Mouse (Mus musculus): Measurements from ENCODE around the gene Katnb1. TPM values are rescaled to one million over a fixed set of nuclear protein-coding genes. Genes with fewer than 3 reads are reported as not detected.

The Katnb1 gene
- polyA plus RNA-seq, 1 experiment from 2014 or later = 15.1 TPM

DNA sequence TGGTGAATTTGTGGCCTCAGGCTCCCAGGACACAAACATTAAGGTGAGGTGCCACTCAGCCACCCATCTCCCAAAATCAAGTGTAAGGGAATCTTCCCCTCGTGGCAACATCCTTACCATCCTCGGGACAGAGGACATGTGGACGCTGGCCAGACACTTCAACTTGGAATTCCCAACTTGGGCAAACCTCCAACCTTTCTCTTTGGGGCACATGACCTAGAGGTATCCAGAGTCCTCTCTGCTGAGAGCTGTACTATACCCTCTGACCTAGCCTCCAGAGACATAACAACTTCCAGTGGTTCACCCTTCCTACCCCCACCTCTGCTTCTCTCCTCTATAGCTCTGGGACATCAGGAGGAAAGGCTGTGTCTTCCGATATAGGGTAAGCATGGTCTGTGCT is 12.6 kb downstream of the Katnb1 start:
- Histone ChIP-seq H3K4me2 (no peak overlapping the region), H3K4me3 (replicated peaks) (no peak overlapping the region), H3K4me1 (no peaks in the 10 kb centered on the region), H3K27ac (no peak overlapping the region), H3K36me3 (peaks cover 15% of the 10 kb centered on the region), H3K9me3 (no peaks in the 10 kb centered on the region), H3K27me3 (replicated peaks) (no peaks in the 10 kb centered on the region), H3K9ac (no peak overlapping the region)
- no peak for ATAC-seq (ENCODE audit: insufficient read depth, low FRiP score, low read depth)
- 83% methylated on average over 4 of the region's 4 CpGs for WGBS

DNA sequence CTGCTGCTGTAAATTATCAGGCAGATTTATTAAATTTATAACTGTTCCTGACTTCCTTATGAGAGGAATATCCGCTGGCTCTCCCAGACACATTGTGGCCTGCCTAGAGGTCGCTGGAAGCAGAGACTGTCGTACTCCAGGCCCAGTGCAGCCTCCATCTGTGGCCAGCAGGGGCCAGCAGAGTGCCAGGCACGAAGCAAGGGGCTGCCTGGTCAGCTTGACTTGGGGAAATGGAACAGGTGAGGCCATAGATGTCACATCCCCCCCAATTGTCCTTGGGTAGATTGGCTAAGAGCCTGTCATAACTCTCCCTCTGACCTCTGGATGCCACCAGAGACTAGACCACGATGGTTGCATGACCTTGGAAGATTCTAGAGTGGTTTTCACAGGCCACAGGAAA is 18.0 kb downstream of the Katnb1 start:
- no peaks in the 10 kb centered on the region for H3K27me3 ChIP-seq (replicated peaks)
- H3K36me3 ChIP-seq = peaks cover 32% of the 10 kb centered on the region
- ATAC-seq (ENCODE audit: insufficient read depth, low FRiP score, low read depth) = peak; percentile 36; the same call in 1 of the 2 replicates
- no peak overlapping the region for H3K4me3 ChIP-seq (replicated peaks)
- H3K9ac ChIP-seq = no peak overlapping the region
- H3K4me1 ChIP-seq = no peaks in the 10 kb centered on the region
- no peak overlapping the region for H3K4me2 ChIP-seq
- no peaks in the 10 kb centered on the region for H3K9me3 ChIP-seq
- H3K27ac ChIP-seq = no peak overlapping the region
- 21% methylated on average over 5 of the region's 5 CpGs for WGBS

DNA sequence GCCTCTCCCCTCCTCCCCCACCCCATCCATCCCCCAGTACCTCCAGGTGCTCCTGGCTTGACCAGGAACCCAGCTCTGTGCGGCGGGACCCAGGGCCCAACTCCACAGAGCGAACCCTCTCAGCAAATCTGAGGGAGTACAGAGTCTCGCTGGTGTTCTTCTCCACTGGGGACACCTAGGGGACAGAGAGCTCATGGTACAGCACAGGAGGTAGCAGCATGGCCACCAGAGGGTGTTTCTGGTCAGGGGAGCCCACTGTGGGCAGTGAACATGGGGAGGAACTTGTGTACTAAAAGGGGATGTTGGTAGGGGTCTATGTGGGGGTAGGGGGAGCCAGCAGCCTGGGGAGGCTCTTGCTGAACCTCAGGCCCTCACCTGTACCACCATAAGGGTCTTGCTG is 21.0 kb downstream of the Katnb1 start:
- Histone ChIP-seq H3K4me3 (replicated peaks) (no peak overlapping the region), H3K4me1 (no peaks in the 10 kb centered on the region), H3K4me2 (no peak overlapping the region), H3K9me3 (no peaks in the 10 kb centered on the region), H3K27me3 (replicated peaks) (no peaks in the 10 kb centered on the region), H3K27ac (no peak overlapping the region), H3K36me3 (peaks cover 38% of the 10 kb centered on the region), H3K9ac (no peak overlapping the region)
- ATAC-seq (ENCODE audit: insufficient read depth, low FRiP score, low read depth) = no peak
- WGBS = 70% methylated on average over 4 of the region's 4 CpGs

DNA sequence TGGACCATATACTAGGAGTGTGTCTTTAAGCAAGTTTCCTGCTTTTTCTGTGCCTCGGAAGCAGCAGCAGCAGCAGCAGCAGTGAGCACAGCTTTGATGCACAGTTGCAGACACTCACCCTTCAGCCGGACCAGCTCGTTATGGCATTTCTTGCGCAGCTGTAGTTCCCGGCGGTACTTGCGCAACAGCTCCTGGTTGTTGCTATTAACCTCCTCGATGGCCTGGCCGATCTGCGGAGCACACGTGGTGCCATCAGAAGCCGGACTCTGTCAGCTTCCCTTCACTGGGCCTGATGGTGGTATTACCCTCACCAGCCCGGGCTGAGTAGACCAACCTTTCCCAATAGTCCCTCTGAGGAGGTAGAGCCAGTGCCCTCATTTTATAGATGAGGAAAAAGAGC is 26.3 kb downstream of the Katnb1 start:
- no peak overlapping the region for H3K4me3 ChIP-seq (replicated peaks)
- 88% methylated on average over 13 of the region's 13 CpGs for WGBS
- peaks cover 19% of the 10 kb centered on the region for H3K36me3 ChIP-seq
- no peak overlapping the region for H3K9ac ChIP-seq
- no peak for ATAC-seq (ENCODE audit: insufficient read depth, low FRiP score, low read depth)
- no peaks in the 10 kb centered on the region for H3K4me1 ChIP-seq
- H3K4me2 ChIP-seq = no peak overlapping the region
- no peaks in the 10 kb centered on the region for H3K9me3 ChIP-seq
- no peak overlapping the region for H3K27ac ChIP-seq
- no peaks in the 10 kb centered on the region for H3K27me3 ChIP-seq (replicated peaks)

DNA sequence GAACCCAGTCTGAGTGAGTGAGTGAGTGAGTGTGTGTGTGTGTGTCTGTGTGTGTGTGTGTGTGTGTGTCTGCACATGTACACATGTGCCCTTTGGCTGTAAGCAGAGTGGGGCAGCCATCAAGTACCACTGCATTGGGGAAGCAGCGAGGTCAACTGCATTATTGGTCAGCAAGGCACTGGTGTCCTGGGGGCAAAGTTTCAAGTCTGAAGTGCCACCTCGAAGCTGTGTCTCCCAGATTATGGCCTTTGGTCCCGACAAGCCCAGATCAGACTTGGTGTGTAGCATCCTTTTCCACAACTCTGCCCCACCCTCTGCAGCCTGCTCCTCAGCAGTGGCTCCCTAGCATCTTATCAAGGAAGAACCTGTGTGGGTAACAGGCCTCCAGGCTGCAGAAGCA is 31.6 kb downstream of the Katnb1 start:
- Histone ChIP-seq H3K27me3 (replicated peaks) (no peaks in the 10 kb centered on the region), H3K36me3 (peaks cover 4% of the 10 kb centered on the region; the same call in 1 of the 2 replicates), H3K27ac (no peak overlapping the region), H3K9me3 (no peaks in the 10 kb centered on the region), H3K4me1 (no peaks in the 10 kb centered on the region), H3K4me3 (replicated peaks) (no peak overlapping the region), H3K9ac (no peak overlapping the region), H3K4me2 (no peak overlapping the region)
- ATAC-seq (ENCODE audit: insufficient read depth, low FRiP score, low read depth) = no peak
- 85% methylated on average over 3 of the region's 3 CpGs for WGBS

DNA sequence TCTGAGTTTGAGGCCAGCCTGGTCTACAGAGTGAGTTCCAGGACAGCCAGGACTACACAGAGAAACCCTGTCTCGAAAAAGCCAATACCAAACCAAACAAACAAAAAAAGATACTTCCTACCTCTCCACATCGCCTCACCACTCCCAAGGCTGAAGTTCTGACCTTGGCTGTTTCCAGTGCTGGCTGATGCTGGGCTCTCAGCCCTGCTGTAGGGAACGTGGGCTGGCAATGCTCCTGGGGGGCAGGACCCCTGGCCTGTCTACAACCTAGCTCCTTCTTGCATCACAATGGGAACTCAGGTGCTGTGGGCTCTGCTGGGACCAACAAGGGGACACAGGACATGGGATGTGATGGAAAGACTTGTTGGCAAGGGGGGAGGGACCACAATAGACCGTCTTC is 32.1 kb downstream of the Katnb1 start:
- Histone ChIP-seq H3K4me2 (no peak overlapping the region), H3K4me3 (replicated peaks) (no peak overlapping the region), H3K27ac (no peak overlapping the region), H3K36me3 (peaks cover 4% of the 10 kb centered on the region; the same call in 1 of the 2 replicates), H3K9me3 (no peaks in the 10 kb centered on the region), H3K27me3 (replicated peaks) (no peaks in the 10 kb centered on the region), H3K9ac (no peak overlapping the region), H3K4me1 (no peaks in the 10 kb centered on the region)
- 66% methylated on average over 4 of the region's 4 CpGs for WGBS
- no peak for ATAC-seq (ENCODE audit: insufficient read depth, low FRiP score, low read depth)

DNA sequence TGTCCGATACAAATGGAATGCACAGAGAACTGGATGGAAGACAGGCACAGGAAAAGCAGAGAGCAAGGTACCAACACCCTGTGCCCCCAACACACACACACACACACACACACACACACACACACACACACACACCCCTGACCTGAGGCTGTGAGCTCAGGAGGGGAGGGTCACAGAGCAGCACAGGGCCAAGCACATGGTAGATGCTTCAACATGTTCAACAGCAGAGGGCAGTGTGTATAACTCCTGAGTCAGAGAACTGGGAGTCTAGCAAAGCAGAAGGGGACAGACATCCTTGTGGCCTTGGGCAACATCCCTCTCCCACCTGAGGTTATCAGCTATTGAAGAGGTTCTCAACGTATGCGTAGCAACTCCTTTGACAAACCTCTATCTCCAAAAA is 32.8 kb downstream of the Katnb1 start:
- ATAC-seq (ENCODE audit: insufficient read depth, low FRiP score, low read depth) = peak; percentile 60; the same call in 1 of the 2 replicates
- Histone ChIP-seq H3K27ac (no peak overlapping the region), H3K9me3 (no peaks in the 10 kb centered on the region), H3K36me3 (peaks cover 4% of the 10 kb centered on the region; the same call in 1 of the 2 replicates), H3K4me2 (no peak overlapping the region), H3K4me1 (no peaks in the 10 kb centered on the region), H3K27me3 (replicated peaks) (no peaks in the 10 kb centered on the region), H3K4me3 (replicated peaks) (no peak overlapping the region), H3K9ac (no peak overlapping the region)
- WGBS = 77% methylated on average over 3 of the region's 3 CpGs

DNA sequence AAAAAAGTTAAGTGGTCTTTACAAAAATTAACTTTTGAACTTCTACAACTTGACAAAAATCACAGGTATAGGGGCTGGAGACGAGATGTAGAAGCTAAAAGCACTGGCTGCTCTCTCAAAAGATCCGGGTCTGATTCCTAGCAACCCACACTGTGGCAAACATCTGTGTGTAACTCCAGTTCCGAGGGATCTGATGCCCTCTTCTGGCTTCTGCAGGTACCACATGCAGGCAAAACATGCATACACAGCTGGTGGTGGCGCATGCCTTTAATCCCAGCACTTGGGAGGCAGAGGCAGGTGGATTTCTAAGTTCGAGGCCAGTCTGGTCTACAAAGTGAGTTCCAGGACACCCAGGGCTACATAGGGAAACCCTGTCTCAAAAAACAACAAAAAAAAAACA is 42.5 kb downstream of the Katnb1 start:
- Histone ChIP-seq H3K9me3 (no peaks in the 10 kb centered on the region), H3K36me3 (peaks cover 4% of the 10 kb centered on the region; the same call in 1 of the 2 replicates), H3K4me2 (no peak overlapping the region), H3K4me3 (replicated peaks) (no peak overlapping the region), H3K27ac (no peak overlapping the region), H3K27me3 (replicated peaks) (no peaks in the 10 kb centered on the region), H3K4me1 (no peaks in the 10 kb centered on the region), H3K9ac (no peak overlapping the region)
- 87% methylated on average over 5 of the region's 5 CpGs for WGBS
- ATAC-seq (ENCODE audit: insufficient read depth, low FRiP score, low read depth) = no peak

DNA sequence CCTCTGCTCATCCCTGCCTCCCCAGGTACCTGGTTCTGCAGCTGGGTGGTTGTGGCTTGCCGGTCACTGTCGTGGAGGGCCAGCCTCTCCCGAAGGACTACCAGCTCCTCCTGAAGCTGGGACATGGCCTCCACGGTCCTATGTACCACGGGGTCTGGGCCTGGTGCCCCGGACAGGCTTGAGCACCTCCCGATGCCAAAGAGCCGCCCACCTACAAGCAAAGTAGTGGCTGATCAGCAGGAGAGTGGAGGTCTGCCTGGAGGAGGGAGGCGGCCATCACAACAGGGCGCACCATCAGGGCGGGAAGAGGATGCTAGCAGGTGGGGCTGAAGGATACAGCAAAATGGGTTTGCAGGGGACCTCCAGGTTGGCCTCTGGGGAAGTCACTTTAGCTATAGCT is 45.5 kb downstream of the Katnb1 start:
- peaks cover 8% of the 10 kb centered on the region; the same call in 1 of the 2 replicates for H3K36me3 ChIP-seq
- no peak overlapping the region for H3K4me3 ChIP-seq (replicated peaks)
- H3K27me3 ChIP-seq (replicated peaks) = no peaks in the 10 kb centered on the region
- no peak overlapping the region for H3K4me2 ChIP-seq
- 91% methylated on average over 11 of the region's 11 CpGs for WGBS
- 0 out of 2 replicates have a peak, but pooled peaks cover 8% of the 10 kb centered on the region for H3K4me1 ChIP-seq
- no peak for ATAC-seq (ENCODE audit: insufficient read depth, low FRiP score, low read depth)
- no peak overlapping the region for H3K9ac ChIP-seq
- H3K9me3 ChIP-seq = no peaks in the 10 kb centered on the region
- H3K27ac ChIP-seq = no peak overlapping the region

DNA sequence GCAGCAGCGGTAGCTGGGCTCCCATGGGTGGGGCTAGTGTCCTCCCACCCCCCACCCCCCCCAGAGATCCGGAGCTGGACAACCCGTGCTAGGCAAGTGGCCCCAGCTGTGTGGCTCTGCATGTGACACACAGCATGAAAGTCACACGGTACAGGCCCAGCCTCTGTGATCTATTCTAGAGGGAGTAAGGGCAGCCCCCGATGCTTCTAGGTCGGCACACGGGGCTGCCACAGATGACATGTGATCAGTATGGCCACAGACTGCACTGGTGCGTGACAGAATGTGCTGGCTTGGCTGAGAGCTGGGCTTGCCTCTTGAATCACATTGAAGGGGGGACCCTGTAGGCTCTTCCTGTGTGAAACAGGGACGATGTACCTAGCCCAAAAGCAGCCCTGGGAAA is 46.7 kb downstream of the Katnb1 start:
- H3K36me3 ChIP-seq = peaks cover 8% of the 10 kb centered on the region; the same call in 1 of the 2 replicates
- no peak overlapping the region for H3K9ac ChIP-seq
- no peak overlapping the region for H3K4me2 ChIP-seq
- H3K27ac ChIP-seq = no peak overlapping the region
- 69% methylated on average over 9 of the region's 9 CpGs for WGBS
- 0 out of 2 replicates have a peak, but pooled peaks cover 8% of the 10 kb centered on the region for H3K4me1 ChIP-seq
- no peaks in the 10 kb centered on the region for H3K27me3 ChIP-seq (replicated peaks)
- no peaks in the 10 kb centered on the region for H3K9me3 ChIP-seq
- no peak overlapping the region for H3K4me3 ChIP-seq (replicated peaks)
- ATAC-seq (ENCODE audit: insufficient read depth, low FRiP score, low read depth) = no peak

DNA sequence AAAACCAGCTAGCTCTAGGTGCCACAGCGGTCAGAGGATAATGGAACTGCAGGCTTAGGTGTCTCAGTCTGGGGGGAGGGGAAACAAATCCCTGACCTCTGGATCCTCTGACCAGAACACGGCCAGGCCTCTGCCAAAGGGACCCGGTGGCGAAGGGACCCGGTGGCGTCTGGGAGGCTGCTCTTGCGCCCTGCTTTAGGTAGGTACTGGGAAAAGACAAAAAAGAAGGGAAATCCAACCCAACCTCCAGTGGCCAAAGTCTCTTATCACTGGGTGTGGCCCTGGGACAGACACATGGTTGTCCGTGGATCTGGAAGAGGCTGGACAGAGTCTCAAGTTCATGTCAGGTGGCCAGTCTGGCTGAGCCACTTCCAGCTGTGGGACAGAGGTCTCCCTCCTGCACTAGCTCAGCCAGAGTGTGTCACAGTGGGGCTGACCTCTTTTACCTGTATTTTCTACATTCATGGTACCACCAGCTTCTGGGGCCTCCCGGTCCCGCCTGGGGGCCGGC is 47.8 kb downstream of the Katnb1 start:
- H3K9ac ChIP-seq = no peak overlapping the region

DNA sequence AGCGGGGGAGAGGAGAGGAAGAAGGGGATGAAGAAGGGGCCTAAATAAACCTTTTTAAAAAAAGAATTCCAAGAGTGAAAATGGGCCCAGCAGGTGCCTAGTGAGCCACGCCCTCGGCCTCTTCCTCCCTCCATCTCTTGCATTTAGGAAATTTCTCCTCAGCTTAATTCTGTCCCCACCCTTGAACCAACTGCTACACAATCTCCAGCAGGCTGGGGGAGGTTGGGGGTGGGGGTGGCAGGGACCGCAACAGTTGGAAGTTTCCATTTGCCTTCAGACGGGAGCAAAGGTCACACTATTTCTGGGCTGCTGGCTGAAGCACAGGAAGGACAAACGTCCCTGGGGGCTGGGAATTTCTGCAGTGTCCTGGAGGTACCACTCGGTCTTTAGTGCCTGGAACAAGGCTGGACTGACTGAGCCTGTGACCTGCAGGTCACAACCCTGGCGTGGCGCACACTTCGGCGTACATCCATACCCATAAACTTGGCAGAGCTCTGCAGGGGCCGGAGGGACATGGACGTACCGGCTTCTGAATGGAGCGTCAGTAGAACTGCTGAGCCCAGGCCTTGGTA is 50.1 kb downstream of the Katnb1 start:
- H3K27ac ChIP-seq = no peak overlapping the region
- H3K4me2 ChIP-seq = no peak overlapping the region
- no peak overlapping the region for H3K9ac ChIP-seq
- H3K36me3 ChIP-seq = peaks cover 8% of the 10 kb centered on the region; the same call in 1 of the 2 replicates
- WGBS = 62% methylated on average over 15 of the region's 15 CpGs
- peak; percentile 44; the same call in 1 of the 2 replicates for ATAC-seq (ENCODE audit: insufficient read depth, low FRiP score, low read depth)
- 0 out of 2 replicates have a peak, but pooled peaks cover 8% of the 10 kb centered on the region for H3K4me1 ChIP-seq
- no peaks in the 10 kb centered on the region for H3K27me3 ChIP-seq (replicated peaks)
- H3K4me3 ChIP-seq (replicated peaks) = no peak overlapping the region
- H3K9me3 ChIP-seq = no peaks in the 10 kb centered on the region

More for the DNA sequence above, 47.8 kb downstream of the Katnb1 start:
- no peak for ATAC-seq (ENCODE audit: insufficient read depth, low FRiP score, low read depth)
- no peak overlapping the region for H3K27ac ChIP-seq
- no peaks in the 10 kb centered on the region for H3K27me3 ChIP-seq (replicated peaks)
- H3K9me3 ChIP-seq = no peaks in the 10 kb centered on the region
- 87% methylated on average over 11 of the region's 11 CpGs for WGBS
- H3K4me1 ChIP-seq = 0 out of 2 replicates have a peak, but pooled peaks cover 8% of the 10 kb centered on the region
- H3K4me3 ChIP-seq (replicated peaks) = no peak overlapping the region
- no peak overlapping the region for H3K4me2 ChIP-seq
- H3K36me3 ChIP-seq = peaks cover 8% of the 10 kb centered on the region; the same call in 1 of the 2 replicates
